Mouse (Mus musculus) left cerebral cortex, postnatal 14 days (tissue): ENCODE measurements around the gene Fut2. TPM values are rescaled to one million over a fixed set of nuclear protein-coding genes. Genes with fewer than 3 reads are reported as not detected.

ENCODE experiments used
- DNase-seq, 2 experiments: peaks; one replicate each; pipeline ENCODE4 v3.0.0; 2021 to 2022; ENCODE audit warnings: low spot score in 2 of 2, mixed read lengths in 1 of 2
- intact Hi-C: fragments of 180-260 bp; cut with DNase I; formaldehyde crosslinking; loops from one replicate; pipeline ENCODE4 v1.15.1; 2025
- long read RNA-seq, 2 experiments: library from polyadenylated mRNA; stranded (forward); transcript quantifications; one replicate each; pipeline ENCODE4 v2.0.0; 2021
- total RNA-seq, 2 experiments: library from RNA; stranded (reverse); gene quantifications; 2 replicates each; pipeline ENCODE4 v1.2.3; 2021

Gene Fut2
- under 1 TPM; 0.19 to 0.46 TPM for total RNA-seq
- long read RNA-seq, experiment 1 = 0 reads
- long read RNA-seq, experiment 2 = 0 reads

DNA sequence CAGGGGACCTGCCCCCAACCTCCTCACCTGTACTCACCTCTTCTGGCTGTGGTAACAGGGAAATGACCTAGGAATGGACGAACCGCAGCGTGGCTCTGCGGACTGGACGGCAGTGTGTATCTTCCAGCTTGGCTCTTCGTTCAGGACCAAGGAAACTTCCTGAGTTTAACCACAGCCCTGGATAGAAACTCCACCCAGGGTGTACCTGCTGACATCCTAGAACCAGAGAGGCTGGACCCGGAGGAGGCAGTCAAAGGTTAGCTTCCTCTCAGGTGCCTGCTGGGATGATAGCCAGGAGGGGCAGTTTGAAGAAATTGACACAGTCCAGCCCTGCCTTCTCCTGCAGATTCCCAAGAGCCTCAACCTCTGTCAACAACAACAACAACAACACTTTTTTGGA lies at the start of gene Fut2:
Gene Fut2 (minus strand): TSS at position 234 of the 400 bp plus-strand sequence.
- no peak for DNase-seq
- intact Hi-C loops = loop anchor here (10.0 kb wide), 1 partner anchor 61 kb away; no protein-coding TSS in a partner anchor

DNA sequence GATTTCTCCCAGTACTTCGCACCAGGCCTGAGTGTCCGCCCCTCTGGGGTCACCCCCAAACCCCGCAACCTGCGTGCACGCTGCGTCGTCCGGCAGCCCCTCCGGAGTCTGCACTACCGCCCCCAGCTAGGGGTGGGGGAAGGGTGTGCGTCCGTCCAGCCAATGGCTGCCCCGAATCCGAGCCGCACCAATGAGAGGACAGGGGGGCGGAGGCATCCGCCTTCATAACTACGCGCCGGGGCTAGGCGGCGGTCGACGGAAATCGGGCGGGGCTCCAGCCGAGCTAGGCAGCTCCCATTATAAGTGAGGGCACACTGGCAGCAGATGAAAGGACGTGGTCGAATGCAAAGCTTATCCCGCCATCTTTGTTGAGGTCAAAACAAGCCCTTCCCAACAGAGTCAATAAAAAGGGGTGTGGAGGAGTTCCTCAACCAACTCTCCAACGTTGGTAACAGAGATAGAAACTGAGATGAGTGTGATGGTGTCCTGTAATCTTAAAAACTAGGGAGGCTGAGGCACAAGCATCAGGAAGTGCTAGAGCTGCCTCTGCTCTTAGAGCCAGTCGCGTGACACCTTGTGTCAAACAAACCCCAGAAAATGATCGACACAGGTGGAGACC lies 49.0 kb upstream of the Fut2 start, which contains the start of gene Rpl18:
Gene Rpl18 (plus strand): TSS at position 368 of the 619 bp plus-strand sequence.
- intact Hi-C loops = no loop called here
- DNase-seq = peak; percentile 99

DNA sequence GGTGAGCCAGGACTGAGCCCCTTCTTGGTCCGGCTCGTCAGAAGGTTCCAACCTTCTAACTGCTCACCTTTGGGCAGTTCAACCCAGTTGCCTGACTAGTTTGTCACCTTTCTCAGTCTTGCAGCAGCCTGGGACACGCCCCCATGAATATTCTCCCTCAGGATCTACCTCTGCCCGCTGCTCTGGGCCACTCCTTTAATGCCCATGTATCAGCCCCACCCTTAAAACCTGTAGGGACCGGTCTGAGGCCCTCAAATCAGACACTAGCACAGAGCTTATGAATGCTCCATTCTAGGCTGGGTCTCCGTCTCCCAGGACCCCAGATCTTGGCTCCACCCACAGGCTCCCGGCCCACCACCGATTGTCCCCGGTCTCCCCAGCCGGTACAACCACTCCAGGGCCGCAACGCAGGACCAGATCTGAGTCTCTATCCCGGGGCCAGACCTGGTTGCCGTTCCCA lies 48.5 kb upstream of the Fut2 start:
- intact Hi-C loops = no loop called here
- DNase-seq = no peak

DNA sequence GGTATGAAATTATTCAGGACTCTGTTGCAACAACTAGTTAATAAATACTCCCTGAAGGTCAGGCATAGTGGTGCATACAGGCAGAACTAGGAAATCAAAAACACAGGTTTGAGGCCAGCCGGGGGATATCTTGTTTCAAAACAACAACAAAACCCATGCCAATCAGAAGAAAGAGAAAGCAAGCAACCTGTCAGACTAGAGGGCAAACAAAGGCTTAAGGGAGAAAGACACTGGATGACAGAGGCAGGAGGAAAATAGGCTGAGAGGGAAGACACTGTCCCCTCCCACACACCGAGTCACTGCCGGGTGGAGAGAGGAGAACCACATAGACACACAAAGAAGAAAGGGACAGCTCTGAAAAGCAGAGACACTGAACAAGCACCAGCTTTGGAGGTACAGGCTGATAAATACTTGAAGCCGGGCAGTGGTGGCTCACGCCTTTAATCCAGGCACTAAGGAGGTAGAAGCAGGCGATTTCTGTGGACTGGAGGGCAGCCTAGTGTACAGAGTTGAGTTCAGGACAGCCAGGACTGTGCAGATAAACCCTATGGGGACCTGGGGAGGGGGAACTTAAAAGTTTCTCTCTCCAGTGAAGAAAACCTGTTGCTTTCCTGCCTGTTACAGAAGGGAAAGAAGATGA lies 47.8 kb upstream of the Fut2 start:
- intact Hi-C loops = no loop called here
- no peak for DNase-seq

DNA sequence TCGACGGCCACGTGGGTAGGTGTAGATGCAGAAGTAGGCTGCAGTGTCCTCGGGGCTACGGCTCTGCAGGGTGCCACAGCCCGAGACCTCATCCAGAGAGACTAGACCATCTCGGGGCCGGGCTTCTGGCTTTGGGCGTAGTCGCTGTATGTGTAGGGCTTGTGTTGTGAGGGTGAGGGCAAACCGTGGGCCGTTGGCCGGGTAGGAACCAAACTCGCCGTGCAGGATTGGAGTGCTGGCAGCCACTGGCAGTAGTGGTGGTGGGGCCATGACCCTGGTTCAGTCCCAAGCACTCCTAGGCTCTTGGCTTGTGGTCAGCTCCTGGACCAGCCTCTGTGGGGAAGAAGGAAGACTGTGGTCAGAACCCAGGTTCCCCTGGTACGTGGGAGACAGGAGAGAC lies 47.2 kb upstream of the Fut2 start:
- DNase-seq = no peak
- intact Hi-C loops = no loop called here

DNA sequence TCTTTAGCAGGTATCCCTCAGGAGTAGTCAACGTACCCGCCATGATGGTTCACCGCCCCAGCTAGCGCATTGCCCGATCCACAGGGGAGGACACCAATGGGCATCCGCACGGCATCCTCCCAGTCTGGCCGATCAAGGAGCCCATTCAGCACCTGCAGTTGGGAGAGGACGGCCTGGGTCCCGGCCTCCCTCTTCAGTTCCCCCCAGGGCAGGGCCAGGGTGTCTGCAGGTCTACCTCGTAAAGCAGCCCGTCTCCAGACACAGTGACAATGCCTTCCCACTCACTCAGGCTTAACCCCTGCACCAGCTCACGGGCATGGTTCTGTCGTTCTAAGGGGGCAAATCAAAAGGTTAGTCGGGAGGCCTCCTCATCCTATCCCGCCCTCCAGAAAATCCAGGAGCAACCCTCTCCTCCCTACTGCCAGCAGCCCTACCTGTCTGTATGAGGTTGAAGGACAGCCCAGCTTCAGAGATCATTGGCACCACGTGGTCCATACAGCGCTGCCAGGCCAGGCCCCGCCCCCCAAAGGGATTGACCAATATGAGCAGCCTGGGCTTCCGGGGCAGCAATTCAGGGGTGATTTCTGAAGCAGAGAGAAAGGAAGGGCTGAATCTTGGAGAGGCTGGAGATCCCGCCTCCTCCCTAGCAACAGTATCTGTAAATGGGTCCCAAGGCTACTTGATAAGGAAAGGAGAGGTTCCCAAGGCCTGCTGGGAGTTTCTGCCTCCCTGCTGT lies 46.0 kb upstream of the Fut2 start:
- intact Hi-C loops = no loop called here
- no peak for DNase-seq

DNA sequence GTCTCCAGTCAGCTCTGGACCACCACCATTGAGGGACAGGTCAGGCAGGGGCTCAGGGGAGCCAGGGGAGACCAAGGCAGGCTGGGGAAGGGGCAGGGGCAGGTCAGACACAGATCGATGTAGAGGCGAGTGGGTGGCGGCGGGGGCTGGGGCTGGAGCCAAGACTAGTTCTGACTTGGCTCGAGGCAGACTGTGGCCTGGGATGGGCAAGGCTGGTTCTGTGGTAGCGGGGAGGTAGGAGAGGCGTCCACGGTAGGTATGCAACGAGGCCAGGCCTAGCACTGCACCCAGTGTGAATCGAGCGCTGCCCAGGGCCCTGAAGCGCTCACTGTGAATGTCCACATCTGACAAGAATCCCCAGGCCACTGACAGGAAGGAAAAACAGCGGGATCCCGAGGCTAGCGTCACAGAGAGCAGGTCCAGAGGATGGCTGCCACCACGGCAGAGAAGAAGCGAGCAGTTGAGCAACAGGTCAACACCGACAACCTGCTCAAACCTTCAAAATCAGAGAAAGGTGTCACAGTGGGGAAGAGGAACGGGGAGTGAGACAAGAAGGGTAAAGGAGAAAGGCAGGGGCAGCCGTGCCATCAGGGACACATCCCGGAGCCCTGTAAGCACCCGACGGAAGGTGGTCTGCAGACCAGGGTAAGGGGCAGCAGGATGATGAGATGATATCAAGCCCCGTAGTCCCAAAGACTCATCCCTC lies 45.3 kb upstream of the Fut2 start:
- intact Hi-C loops = no loop called here
- DNase-seq = no peak

DNA sequence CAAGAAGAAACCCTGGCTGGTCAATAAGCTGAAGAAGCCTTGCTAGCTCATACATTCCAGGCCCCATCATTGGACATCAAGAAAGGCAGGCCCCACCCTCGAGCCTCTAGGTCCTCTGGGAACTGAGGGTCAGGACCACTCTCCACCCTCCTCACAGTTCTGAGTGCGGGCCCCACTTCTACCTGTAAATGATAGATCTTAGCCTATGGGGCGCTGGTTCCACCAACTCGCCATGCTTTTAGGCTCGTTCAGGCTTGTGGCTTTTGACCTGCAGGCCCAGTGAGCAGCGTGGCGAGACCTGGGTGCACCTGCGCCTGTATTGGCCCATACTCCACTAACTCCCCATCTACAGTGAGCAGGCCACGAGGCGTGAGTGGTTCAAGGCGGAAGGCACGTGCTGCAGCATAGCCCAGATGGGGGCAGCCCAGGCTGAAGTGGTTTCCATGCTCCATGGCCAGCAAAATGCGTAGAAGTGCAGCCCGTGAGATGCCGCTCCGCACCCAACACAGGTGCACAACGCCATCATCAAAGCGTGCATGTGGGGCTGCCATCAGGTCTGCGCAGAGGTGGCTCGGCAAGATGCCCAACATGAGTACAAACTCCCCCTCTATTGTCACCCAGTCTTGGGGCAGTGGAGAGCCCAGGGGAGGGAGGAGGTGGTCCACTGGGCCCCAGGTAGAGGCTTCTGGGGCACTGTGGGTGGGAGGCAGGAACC lies 44.4 kb upstream of the Fut2 start:
- intact Hi-C loops = no loop called here
- DNase-seq = no peak

DNA sequence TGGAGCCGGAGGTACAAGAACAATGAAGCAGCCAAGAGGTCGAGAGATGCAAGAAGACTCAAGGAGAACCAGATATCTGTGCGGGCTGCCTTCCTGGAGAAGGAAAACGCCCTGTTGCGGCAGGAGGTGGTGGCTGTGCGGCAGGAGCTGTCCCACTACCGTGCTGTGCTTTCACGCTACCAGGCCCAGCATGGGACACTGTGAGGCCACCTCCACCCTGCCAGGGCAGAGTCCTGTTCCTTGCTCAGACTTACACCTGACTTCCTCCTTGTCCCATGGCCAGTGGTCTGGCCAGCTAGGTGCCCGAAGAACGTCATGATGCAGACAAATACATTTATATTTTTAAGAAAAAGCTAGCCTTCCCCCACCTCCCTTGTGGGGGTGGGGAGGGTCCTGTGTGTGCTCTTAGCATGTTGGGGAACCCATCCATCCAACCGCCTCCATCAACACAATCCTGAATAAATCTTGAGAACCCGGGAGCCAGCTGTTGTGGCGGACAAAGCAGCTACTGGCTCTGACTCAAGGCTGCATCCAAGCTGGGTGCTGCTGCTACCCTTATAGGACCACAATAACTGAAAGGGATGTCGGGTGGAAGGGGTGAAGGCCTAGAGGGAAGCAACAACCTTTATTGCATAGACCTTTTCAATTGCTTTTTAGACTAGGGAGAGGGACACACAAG lies 43.6 kb upstream of the Fut2 start:
- DNase-seq = no peak
- intact Hi-C loops = loop anchor here (10.0 kb wide), 1 partner anchor 245 kb away; the partner anchor contains the start of gene Bax

DNA sequence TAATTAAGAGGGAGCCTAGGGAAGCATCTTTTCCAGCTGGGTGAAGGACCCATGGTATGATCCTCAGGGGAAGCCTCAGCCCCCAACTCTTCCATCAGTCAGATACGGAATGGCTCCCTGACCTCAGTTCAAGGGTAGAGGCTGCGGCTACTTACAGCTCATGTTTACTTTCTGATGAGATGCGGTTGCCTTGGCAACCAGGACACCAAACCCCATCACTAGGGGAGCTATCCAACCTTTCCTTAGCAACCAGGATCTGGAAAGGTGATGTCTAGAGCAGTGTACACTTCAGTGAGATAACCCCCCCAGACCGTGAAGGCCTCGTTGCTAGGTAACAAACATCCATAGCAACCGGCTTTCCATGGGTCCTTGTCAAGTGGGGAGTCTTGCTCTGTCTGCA lies 42.8 kb upstream of the Fut2 start:
- intact Hi-C loops = loop anchor here (10.0 kb wide), 1 partner anchor 244 kb away; the partner anchor contains the start of gene Bax
- peak; percentile 34 to 73 for DNase-seq

DNA sequence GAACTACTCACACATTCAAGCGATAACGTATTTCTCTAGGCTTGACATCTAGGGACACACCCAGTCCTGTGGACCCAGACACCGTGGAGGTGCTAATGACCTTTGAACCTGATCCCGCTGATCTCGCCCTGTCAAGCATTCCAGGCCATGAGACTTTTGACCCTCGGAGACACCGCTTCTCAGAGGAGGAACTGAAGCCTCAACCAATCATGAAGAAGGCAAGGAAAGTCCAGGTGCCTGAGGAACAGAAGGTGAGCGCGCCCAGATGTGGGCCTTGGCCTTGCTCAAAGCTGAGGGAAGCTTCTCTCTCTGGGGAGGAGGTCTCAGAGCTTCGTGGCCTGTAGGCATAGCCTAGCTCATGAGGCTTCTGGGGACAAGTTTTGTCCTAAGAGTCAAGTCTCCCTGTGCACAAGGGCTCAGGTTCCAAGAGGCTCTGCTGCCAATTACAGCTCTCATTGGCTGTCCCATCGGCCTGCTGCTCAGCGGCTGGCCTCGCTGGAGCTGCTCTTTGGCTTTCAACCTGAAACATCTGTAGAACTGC lies 42.1 kb upstream of the Fut2 start:
- DNase-seq = peak in 1 of 2 experiments; percentile 37
- intact Hi-C loops = loop anchor here (10.0 kb wide), 1 partner anchor 243 kb away; the partner anchor contains the start of gene Bax

DNA sequence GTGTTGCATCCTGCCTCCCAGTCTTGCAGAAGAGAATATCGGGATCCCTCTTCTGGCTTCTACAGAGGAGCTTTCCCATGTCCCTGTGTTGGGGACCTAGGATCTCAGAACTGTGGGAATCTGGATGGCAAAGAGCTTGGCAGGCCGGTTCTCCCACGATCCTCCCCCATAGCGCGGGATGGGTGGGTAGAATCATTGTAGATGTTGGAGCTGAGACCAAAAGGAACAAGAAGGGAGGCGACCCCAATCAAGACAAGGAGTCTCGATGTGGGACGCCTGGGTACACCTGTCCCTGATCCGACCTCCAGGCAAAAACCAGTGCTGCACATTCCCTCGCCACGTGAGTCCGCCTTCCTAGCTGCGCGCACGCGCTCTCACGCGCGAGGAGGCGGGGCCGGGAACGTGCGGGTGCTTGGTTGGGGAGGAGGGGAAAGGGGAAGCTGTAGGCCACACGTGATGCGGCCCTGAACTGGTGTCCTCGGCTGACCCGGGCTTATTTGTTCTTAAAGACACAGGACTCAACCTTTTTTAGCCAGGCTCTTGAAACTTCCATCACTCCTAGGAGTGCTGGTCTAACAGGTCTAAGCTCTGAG lies 41.3 kb upstream of the Fut2 start:
- intact Hi-C loops = loop anchor here (10.0 kb wide), 1 partner anchor 243 kb away; the partner anchor contains the start of gene Bax
- peak; percentile 96 to 97 for DNase-seq

DNA sequence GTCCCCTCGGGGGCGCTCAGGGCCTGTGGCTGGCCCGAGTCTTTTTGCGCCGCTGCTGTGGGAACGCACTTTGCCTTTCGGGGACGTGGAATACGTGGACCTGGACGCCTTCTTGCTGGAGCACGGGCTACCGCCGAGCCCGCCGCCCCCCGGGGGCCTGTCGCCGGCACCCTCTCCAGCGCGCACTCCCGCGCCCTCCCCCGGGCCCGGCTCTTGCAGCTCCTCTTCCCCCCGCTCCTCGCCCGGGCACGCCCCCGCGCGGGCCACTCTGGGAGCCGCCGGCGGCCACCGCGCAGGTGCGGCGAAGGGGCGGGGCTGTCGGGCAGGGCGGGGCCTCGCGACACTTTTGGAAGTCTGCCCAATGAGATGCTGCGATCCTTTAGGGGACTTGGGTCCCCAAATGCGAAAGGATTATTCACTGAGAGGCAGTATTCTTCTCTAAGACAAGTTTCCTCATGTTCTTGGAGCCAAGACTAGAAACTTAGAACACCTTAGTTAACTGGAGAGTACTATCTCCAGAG lies 40.6 kb upstream of the Fut2 start:
- DNase-seq = peak; percentile 84 to 92
- intact Hi-C loops = loop anchor here (10.0 kb wide), 1 partner anchor 242 kb away; the partner anchor contains the start of gene Bax

DNA sequence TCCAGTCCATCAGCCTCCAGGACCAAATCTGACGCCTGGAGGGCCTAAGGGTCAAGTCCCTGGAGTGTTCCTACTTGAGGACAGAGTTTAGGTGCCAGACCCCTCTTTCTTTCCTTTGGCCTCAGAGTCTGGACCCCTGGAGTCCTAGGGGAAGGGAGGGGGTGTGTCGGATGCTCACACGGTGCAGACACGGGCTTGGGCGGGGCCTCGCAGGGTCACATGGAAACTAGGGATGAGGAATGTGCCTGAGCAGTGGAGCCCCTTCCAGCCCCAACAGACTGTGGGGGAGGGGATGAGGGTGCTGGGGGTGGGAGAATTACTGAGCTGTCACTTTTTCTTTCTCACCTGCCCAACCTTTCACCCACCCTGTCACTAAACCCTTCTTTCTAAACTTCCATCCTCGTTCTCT lies 39.7 kb upstream of the Fut2 start:
- peak; percentile 84 to 95 for DNase-seq
- intact Hi-C loops = loop anchor here (10.0 kb wide), 1 partner anchor 241 kb away; the partner anchor contains the start of gene Bax

DNA sequence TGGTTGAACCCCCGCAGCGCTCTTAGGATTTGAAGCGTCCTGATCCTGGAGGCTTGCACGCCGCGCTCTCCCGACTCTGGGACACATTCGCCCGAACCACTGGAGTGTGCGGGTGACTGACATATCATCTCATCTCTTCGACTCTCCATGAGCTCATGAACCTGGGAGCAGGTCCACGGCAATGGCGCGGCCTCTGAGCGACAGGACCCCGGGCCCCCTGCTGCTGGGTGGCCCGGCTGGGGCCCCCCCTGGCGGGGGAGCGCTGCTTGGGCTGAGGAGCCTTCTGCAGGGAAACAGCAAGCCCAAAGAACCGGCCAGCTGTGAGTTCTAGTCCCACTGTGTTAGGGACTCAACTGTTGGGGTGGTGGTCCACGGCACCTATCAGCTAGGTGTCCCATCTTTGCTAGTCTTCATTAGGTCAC lies 39.3 kb upstream of the Fut2 start:
- DNase-seq = no peak
- intact Hi-C loops = loop anchor here (10.0 kb wide), 1 partner anchor 241 kb away; the partner anchor contains the start of gene Bax

DNA sequence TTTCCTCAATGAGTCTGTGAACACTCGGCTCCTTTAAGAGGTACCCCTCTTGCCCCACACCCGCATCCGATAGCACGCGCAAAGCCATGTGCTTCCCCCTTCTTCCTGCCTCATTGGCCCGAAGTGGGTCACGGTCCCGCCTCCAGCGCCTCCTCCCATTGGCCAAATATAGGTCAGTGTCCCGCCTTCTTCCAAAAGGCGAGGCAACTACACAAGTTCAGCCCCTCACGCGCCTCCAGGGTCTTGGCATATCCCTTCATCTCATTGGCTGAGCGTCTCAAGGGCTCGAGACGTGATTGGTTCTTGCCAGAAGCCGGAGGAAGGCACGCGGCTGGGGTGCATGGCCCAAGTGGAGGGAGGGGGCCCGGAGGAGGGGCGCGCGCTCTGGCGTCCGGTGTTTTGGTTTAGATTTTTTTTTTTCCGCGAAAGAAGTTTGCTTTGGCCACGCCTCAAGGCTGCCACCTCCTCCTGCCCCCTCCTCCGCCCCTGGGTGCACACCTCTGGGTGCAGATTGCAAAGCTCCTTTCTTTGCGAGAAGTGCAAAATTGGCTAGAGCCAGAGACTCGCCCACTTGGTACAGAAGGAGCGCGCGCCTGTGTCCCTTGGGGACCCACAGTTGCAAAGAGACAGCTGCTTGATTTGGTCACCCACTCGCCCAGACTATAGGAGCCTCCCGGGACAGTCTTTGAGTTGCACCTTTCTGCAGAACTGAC lies 38.7 kb upstream of the Fut2 start, which contains the start of gene Dbp:
Gene Dbp (plus strand): TSS at position 359 of the 713 bp plus-strand sequence.
- intact Hi-C loops = loop anchor here (10.0 kb wide), 1 partner anchor 240 kb away; the partner anchor contains the start of gene Bax
- peak; percentile 99 to 100 for DNase-seq
